Mouse (Mus musculus) forebrain, embryonic 13.5 days (tissue): Measurements from ENCODE around the gene Dnaja1. TPM values are rescaled to one million over a fixed set of nuclear protein-coding genes. Genes with fewer than 3 reads are reported as not detected.

Source experiments
- ATAC-seq: fragments of 200-750 bp; cut with Nextera tagmentation; 2 replicates; pipeline ENCODE4 v1.8.0; 2017
- H3K27ac ChIP-seq: fragments of 300-500 bp; sonication (generic); 2 replicates; pipeline ENCODE4 v1.5.1; 2015; ENCODE audit warnings: inconsistent platforms, mild to moderate bottlenecking, moderate library complexity
- H3K27me3 ChIP-seq: fragments of 300-500 bp; sonication (generic); 2 replicates; pipeline ENCODE4 v1.6.1; 2015; ENCODE audit warnings: mild to moderate bottlenecking, inconsistent platforms
- H3K36me3 ChIP-seq: fragments of 300-500 bp; sonication (generic); 2 replicates; pipeline ENCODE4 v1.6.1; 2015; ENCODE audit warnings: mild to moderate bottlenecking, inconsistent platforms; ENCODE audit not compliant: poor library complexity, severe bottlenecking
- H3K4me1 ChIP-seq: fragments of 300-500 bp; sonication (generic); 2 replicates; pipeline ENCODE4 v1.6.1; 2015; ENCODE audit warnings: inconsistent platforms
- H3K4me2 ChIP-seq: fragments of 300-500 bp; sonication (generic); 2 replicates; pipeline ENCODE4 v1.6.1; 2015; ENCODE audit warnings: inconsistent platforms, mild to moderate bottlenecking, moderate library complexity
- H3K4me3 ChIP-seq: fragments of 300-500 bp; sonication (generic); 2 replicates; pipeline ENCODE4 v1.5.1; 2015; ENCODE audit warnings: mild to moderate bottlenecking, inconsistent platforms
- H3K9ac ChIP-seq: fragments of 300-500 bp; sonication (generic); 2 replicates; pipeline ENCODE4 v1.6.1; 2015; ENCODE audit warnings: mild to moderate bottlenecking, inconsistent platforms
- H3K9me3 ChIP-seq: fragments of 300-500 bp; sonication (generic); replicated peaks from 2 replicates; pipeline ENCODE4 v1.6.1; 2016; ENCODE audit warnings: inconsistent platforms
- WGBS: fragments of 180-500 bp; shearing (Covaris S2); methylation state at CpG from one replicate; pipeline ENCODE4 v1.1.7; 2015; 5-methylcytosine and 5-hydroxymethylcytosine counted together
- polyA plus RNA-seq: library from polyadenylated mRNA; unstranded; fragments of >200 nt; fragmentation: Nextera tagmentation; extraction: Ambion mirVana; gene quantifications from 2 replicates; pipeline ENCODE4 v1.2.1, GENCODE M21; 2015

Gene Dnaja1
- polyA plus RNA-seq, 1 experiment from 2014 or later = 745 TPM

DNA sequence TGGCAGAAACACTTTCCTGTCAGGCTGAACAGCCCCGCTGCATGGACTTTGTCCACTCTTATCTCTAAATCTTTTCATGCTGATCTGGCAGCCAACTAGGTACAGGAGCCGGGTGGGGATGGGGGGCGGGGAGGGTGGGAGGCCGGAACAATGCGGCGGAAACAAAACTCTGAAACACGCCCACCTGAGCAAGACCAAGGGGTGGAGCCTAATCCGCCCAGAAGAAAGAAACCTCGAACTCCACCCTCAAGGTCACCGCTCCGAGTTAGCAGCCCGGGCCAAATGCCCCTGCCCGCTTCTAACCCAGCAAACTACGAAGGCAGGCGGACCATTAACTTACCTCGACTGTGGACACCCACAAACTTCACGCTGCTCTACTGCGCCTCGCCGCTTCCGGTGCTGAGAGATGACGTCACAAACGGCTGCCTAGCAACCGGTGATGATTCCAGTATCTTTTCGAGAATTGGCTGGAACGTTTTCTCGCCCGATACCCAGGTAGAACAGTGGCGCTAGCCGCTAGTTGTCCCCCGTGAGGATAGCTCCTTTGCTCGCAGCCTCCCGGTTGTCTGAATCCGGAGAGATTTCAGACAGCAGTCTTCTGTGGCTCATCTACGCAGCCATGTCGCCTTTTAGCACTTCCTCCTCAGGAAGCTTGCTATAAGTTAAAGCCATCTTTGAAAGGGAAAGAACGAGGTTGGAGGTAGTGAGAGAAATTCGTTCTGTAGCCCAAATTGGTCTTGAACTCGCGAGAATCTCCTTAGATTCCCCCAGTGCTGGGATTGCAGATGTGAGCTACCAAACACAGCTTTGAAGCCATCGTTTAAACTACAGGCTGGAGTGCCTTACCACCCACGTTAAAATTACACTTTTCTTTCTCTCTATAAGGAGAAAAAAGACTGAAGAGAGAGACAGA is 18.9 kb upstream of the Dnaja1 start, which contains the start of gene Aptx:
Gene Aptx (minus strand): TSS at position 398 of the 913 bp plus-strand sequence.
- WGBS = under 1% methylated on average over 42 of the region's 42 CpGs
- no peaks in the 10 kb centered on the region for H3K27me3 ChIP-seq
- H3K9me3 ChIP-seq = no peaks in the 10 kb centered on the region
- ATAC-seq = peak; percentile 97
- H3K4me2 ChIP-seq = peak within 1 kb of the TSS; percentile 76
- peak within 1 kb of the TSS; percentile 58 for H3K4me3 ChIP-seq
- H3K9ac ChIP-seq = peak within 1 kb of the TSS; percentile 73
- peak within 1 kb of the TSS; percentile 92 for H3K27ac ChIP-seq
- H3K4me1 ChIP-seq = peaks cover 31% of the 10 kb centered on the region
- H3K36me3 ChIP-seq = no peaks in the 10 kb centered on the region

DNA sequence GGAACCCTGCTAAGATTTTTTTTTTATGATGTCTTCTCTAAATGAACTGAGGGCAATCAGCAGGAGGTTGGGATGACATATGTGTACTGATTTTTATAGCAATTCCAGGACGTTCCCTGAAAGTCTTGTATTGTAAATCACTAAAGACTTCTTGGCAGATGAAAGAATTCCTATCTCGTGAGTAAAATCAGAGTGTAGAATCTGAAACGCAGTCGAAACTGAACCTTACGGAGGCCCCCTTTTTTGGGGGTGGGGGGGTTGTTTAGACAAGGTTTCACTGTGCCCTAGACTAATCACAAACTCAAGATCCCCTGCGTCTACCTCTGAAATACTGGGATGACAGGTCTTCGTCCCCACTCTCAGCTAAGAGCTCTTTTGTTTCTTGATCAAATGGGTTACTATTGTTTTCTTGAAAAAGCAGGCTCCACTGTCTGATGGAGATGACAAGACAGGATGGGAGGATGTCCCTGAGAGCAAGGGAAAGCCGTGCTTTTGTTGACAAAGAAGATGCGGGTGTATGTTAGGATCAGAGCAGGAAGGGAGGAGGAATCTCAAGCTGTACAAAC is 18.2 kb upstream of the Dnaja1 start:
- Histone ChIP-seq H3K36me3 (no peaks in the 10 kb centered on the region), H3K27me3 (no peaks in the 10 kb centered on the region), H3K9ac (peak overlapping the region; percentile 57), H3K9me3 (no peaks in the 10 kb centered on the region), H3K4me2 (peak overlapping the region; percentile 76), H3K27ac (peak overlapping the region; percentile 92), H3K4me3 (peak overlapping the region; percentile 58), H3K4me1 (peaks cover 31% of the 10 kb centered on the region)
- WGBS = 28% methylated on average over 9 of the region's 9 CpGs
- ATAC-seq = no peak

DNA sequence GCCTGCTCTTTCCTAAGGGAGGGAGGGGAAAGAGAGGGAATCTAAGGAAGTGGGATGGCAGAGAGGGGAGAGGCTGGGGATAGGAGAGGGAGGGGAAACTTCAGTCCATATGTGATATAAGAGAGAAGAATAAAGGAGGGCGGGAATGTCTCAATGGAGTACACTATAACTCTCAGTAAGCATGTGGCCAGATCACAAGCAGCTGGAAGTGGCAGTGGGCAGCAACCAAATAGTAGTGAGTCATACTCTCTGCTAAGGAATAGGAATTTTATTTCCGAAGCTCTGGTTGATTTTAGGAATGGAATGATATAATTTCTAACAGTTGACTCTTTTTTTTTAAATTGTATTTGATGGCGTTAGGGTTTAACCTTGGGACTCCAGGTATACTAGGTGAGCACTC is 4.8 kb upstream of the Dnaja1 start:
- no peak overlapping the region for H3K4me3 ChIP-seq
- no peaks in the 10 kb centered on the region for H3K36me3 ChIP-seq
- no peak for ATAC-seq
- H3K4me1 ChIP-seq = peaks cover 10% of the 10 kb centered on the region
- H3K9ac ChIP-seq = no peak overlapping the region
- no peak overlapping the region for H3K4me2 ChIP-seq
- H3K9me3 ChIP-seq = no peaks in the 10 kb centered on the region
- WGBS = 91% methylated on average over 3 of the region's 3 CpGs
- H3K27me3 ChIP-seq = no peaks in the 10 kb centered on the region
- no peak overlapping the region for H3K27ac ChIP-seq

DNA sequence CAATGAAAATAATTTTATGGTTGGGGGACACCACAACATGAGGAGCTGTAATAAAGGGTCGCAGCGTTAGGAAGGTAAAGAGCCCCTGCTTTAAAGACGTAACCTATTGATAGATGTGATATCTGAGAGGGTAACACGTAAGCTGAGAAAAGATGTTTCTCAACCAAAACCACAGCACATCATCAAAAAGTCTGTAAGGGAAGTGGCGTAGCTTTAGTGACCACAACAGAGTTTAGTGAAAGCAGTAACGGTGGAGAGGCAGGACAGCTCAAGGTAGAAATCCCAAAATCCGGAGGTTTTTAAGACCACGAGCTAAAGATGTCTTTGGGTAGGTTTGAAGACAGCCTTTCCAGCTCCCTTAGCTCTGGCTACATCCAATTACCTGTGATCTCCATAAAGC is 1.0 kb upstream of the Dnaja1 start:
- Histone ChIP-seq H3K4me3 (0 out of 2 replicates have a peak overlapping the region, but pooled peaks have one; percentile 6), H3K4me1 (peaks cover 36% of the 10 kb centered on the region), H3K27me3 (no peaks in the 10 kb centered on the region), H3K36me3 (peaks cover 18% of the 10 kb centered on the region), H3K9ac (0 out of 2 replicates have a peak overlapping the region, but pooled peaks have one; percentile 12), H3K9me3 (no peaks in the 10 kb centered on the region), H3K27ac (no peak overlapping the region), H3K4me2 (no peak overlapping the region)
- WGBS = 98% methylated on average over 8 of the region's 8 CpGs
- no peak for ATAC-seq

DNA sequence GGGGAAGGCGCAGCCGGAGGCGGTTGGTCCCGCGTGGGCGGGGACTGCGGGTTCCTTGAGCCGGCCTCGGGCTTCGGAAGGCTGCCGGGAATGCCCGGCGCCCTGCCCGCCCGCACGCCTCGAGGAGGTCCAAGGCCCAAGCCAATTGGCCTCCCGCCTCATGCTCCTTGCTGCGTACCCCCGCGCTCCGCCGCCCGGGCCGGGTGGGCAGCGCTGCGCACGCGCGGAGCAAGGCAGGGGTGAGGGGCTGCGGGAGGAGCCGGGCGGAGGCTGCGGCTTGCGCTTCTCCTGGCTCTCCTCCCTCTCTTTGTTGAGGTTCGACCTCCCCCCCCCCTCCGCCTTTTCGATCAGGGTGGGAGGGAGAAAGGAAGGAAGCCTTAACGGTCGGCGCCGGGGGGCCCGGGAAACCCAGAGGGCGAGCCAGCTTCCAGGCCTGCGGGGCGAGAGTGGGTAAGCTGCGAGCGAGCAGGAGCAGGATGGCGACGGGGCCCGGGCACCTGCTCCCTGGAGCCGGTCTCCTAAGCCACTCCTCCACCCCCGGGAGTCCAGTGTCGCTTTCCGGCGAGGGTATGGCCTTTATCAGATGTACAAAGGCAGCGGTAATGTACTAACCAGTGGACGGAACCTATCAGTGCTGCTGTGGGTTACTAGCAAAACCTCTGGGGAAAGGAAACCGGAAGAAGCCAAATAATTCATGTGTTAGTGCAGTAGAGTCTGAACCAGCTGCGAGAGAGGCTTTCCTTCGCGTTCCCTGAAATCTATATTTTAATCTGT is 924 bp downstream of the Dnaja1 start:
- no peaks in the 10 kb centered on the region for H3K9me3 ChIP-seq
- peaks cover 49% of the 10 kb centered on the region for H3K4me1 ChIP-seq
- H3K36me3 ChIP-seq = peaks cover 35% of the 10 kb centered on the region
- peak overlapping the region; percentile 100 for H3K27ac ChIP-seq
- peak overlapping the region; percentile 98 for H3K9ac ChIP-seq
- peak; percentile 93 for ATAC-seq
- H3K4me3 ChIP-seq = peak overlapping the region; percentile 87
- WGBS = 1% methylated on average over 41 of the region's 62 CpGs
- peak overlapping the region; percentile 79 for H3K4me2 ChIP-seq
- no peaks in the 10 kb centered on the region for H3K27me3 ChIP-seq

DNA sequence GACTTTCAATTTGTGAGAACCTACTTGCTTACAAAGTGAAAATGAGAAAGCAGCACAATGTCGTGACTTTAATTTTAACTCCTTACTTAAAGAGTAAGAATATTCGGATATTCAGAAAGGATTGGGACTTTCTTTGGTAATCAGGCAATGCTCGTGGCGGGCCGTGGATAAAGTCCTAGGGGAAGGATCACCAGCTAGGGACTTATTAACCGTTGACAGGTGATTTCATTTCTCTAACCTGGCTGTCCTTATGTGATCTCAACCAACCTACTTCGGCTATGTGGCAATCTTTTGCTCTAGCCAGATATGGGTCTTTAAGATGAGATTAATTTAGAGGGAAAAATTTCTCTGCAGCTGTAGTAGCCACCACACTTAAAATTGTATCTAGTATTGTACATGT is 3.2 kb downstream of the Dnaja1 start:
- H3K9me3 ChIP-seq = no peaks in the 10 kb centered on the region
- H3K4me1 ChIP-seq = peaks cover 49% of the 10 kb centered on the region
- H3K27me3 ChIP-seq = no peaks in the 10 kb centered on the region
- H3K27ac ChIP-seq = no peak overlapping the region
- peaks cover 55% of the 10 kb centered on the region for H3K36me3 ChIP-seq
- H3K4me3 ChIP-seq = peak overlapping the region; percentile 87; the same call in 1 of the 2 replicates
- H3K4me2 ChIP-seq = peak overlapping the region; percentile 79
- ATAC-seq = no peak
- WGBS = 88% methylated on average over 7 of the region's 7 CpGs
- H3K9ac ChIP-seq = peak overlapping the region; percentile 98

DNA sequence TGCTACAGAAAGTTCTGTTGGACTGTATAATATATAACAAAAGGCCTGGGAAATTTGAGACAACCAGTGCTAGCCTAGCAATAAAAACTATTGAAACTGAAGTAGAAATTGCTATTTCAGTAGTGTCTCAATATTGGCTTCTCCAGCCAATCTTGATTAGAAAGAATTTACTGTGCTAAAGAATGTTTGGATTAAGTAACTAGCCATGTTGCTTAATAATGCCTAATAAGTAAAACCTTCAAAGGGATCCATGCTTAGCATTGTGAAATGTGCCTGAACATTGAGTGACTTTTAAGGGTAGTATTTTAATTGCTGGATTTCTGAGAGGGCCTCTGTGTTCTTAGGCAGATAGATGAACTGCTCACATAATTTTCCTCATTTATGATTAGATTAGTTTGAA is 3.6 kb downstream of the Dnaja1 start:
- Histone ChIP-seq H3K9me3 (no peaks in the 10 kb centered on the region), H3K36me3 (peaks cover 60% of the 10 kb centered on the region), H3K4me2 (peak overlapping the region; percentile 79), H3K27ac (no peak overlapping the region), H3K4me3 (peak overlapping the region; percentile 87; the same call in 1 of the 2 replicates), H3K4me1 (peaks cover 49% of the 10 kb centered on the region), H3K9ac (no peak overlapping the region), H3K27me3 (no peaks in the 10 kb centered on the region)
- ATAC-seq = no peak

DNA sequence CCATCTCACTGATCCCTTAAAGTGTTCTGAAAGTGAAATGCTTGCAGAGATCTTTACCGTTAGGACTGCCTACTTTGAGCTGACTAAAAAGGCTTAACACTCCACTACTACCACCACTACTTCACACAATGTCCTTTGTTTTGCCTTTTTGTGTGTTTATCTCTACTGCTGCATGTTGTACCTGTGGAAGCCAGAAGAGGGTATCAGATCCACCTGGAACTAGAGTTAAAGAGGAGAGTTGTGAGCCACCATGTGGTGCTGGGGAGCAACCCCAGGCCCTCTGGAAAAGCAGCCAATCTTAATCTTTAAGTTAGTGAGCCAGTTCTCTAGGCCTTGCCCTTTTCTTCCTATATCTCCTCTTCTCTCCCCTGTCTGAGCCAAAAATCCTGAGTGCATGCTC is 5.3 kb downstream of the Dnaja1 start:
- no peak for ATAC-seq
- WGBS = 90% methylated on average over 1 of the region's 1 CpGs
- Histone ChIP-seq H3K9ac (no peak overlapping the region), H3K4me1 (peaks cover 39% of the 10 kb centered on the region), H3K27me3 (no peaks in the 10 kb centered on the region), H3K4me3 (no peak overlapping the region), H3K27ac (no peak overlapping the region), H3K9me3 (no peaks in the 10 kb centered on the region), H3K4me2 (0 out of 2 replicates have a peak overlapping the region, but pooled peaks have one; percentile 4), H3K36me3 (peaks cover 75% of the 10 kb centered on the region)

DNA sequence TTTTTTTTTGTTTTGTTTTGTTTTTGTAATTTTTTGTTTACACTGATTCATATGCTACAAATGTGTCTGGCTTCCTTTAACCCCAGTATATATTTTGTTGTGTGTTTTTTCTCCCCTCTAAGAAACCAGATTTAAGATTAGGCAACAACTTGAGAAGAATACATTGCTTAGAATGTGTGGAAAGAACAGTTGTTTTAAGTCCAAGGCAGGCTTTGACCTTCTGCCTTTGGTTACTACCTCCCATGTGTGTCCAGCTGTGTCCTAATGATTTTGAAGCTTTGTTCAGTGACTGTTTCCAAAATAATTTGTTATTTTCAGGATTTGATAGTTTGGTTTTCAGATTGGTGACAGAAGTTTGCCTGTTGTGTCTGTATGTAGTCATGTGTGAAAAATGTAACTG is 9.3 kb downstream of the Dnaja1 start:
- Histone ChIP-seq H3K9me3 (no peaks in the 10 kb centered on the region), H3K36me3 (peaks cover 88% of the 10 kb centered on the region), H3K27ac (no peak overlapping the region), H3K27me3 (no peaks in the 10 kb centered on the region), H3K4me1 (peaks cover 10% of the 10 kb centered on the region), H3K4me3 (no peak overlapping the region), H3K4me2 (no peak overlapping the region), H3K9ac (no peak overlapping the region)
- ATAC-seq = no peak

DNA sequence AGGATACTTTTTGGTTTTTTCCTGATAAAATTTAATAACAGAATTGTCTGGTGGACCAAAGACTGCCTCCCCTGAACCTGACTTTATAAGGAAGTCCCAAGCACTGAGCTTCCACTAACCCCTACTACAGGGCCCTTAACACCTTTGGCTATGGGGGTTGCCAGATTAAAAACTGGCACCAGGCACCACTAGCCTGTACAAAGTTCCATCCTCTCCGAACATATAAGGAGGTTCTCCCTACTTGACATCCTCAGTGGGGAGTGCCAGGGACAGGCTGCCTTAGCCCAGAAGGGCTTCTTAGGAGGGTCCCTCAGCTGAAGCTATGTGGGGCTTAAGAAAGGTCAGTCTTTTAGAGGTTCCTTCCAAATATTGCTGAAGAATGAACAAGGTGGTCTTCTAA is 13.4 kb downstream of the Dnaja1 start:
- no peaks in the 10 kb centered on the region for H3K4me1 ChIP-seq
- no peaks in the 10 kb centered on the region for H3K9me3 ChIP-seq
- no peak overlapping the region for H3K27ac ChIP-seq
- no peak overlapping the region for H3K9ac ChIP-seq
- 71% methylated on average over 1 of the region's 1 CpGs for WGBS
- H3K4me2 ChIP-seq = no peak overlapping the region
- H3K36me3 ChIP-seq = peaks cover 87% of the 10 kb centered on the region
- ATAC-seq = no peak
- H3K27me3 ChIP-seq = no peaks in the 10 kb centered on the region
- no peak overlapping the region for H3K4me3 ChIP-seq

DNA sequence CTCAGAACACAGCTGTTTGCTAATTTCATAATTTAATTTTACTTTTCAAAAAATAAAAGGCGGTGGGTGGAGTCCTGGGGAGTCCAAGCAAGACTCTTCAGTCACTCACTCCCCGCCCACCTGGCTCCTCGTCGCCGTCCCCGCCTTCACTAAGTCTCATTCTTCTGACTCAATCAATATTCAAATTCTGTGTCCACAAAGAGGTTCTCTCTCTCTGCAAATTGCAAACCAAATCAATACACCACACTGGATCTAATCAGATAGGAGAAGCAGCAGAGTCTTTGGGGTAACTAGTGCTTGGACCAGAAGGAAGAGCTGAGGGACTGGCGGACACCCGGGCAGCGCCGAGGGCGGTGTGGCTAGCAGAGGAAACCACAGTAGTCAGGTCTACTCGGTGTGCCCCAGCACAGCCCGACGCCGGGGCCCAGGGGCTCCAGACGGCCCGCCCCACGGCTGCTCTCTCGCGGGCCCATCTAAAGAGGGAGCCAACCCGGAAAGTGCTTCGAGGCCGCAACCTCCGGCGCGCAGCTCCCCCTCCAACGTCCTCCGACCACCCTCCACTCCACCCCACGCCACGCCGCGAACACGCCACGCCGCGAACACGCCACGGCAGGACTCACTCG is 35.3 kb downstream of the Dnaja1 start:
- H3K4me1 ChIP-seq = peaks cover 7% of the 10 kb centered on the region
- H3K27ac ChIP-seq = peak overlapping the region; percentile 33
- H3K36me3 ChIP-seq = peaks cover 33% of the 10 kb centered on the region
- ATAC-seq = peak; percentile 83
- H3K4me2 ChIP-seq = peak overlapping the region; percentile 83
- H3K4me3 ChIP-seq = peak overlapping the region; percentile 92
- peak overlapping the region; percentile 91 for H3K9ac ChIP-seq
- peaks cover 12% of the 10 kb centered on the region; the same call in 1 of the 2 replicates for H3K27me3 ChIP-seq
- WGBS = under 1% methylated on average over 39 of the region's 39 CpGs
- H3K9me3 ChIP-seq = no peaks in the 10 kb centered on the region
